Mouse (Mus musculus) MEL (cell line): ENCODE results near the gene Gstt3.

Experiments
- BHLHE40 ChIP-seq: IDR thresholded peaks from 2 replicates; pipeline ENCODE4 v1.6.1; 2012; ENCODE audit warnings: low read depth, mild to moderate bottlenecking, inconsistent platforms, low read length, improper control_type of control experiment, borderline replicate concordance
- CHD2 ChIP-seq: IDR thresholded peaks from 2 replicates; pipeline ENCODE4 v1.6.1; 2011; ENCODE audit warnings: low read length, improper control_type of control experiment
- CTCF ChIP-seq, 3 experiments: IDR thresholded peaks in 2 of 3; conservative IDR thresholded peaks in 1 of 3; 2 replicates each; pipeline ENCODE4 v1.5.1; 2011 to 2012; ENCODE audit warnings: low read length in 3 of 3, low read depth in 2 of 3, mild to moderate bottlenecking in 2 of 3, improper control_type of control experiment in 1 of 3, inconsistent platforms in 1 of 3, mixed read lengths in 1 of 3, moderate library complexity in 1 of 3; ENCODE audit not compliant: control insufficient read depth in 1 of 3, insufficient read depth in 1 of 3, poor library complexity in 1 of 3, severe bottlenecking in 1 of 3
- EP300 ChIP-seq, 2 experiments: IDR thresholded peaks; 2 replicates each; pipeline ENCODE4 v1.6.1; 2011; ENCODE audit warnings: improper control_type of control experiment in 2 of 2, low read length in 2 of 2, low read depth in 1 of 2, mild to moderate bottlenecking in 1 of 2
- MAFK ChIP-seq: IDR thresholded peaks from 2 replicates; pipeline ENCODE4 v1.6.1; 2011; ENCODE audit warnings: low read depth, mild to moderate bottlenecking, low read length, improper control_type of control experiment, borderline replicate concordance
- MAX ChIP-seq: IDR thresholded peaks from 2 replicates; pipeline ENCODE4 v1.6.1; 2011; ENCODE audit warnings: low read length, improper control_type of control experiment
- MEF2A ChIP-seq: IDR thresholded peaks from 2 replicates; pipeline ENCODE4 v1.6.1; 2014; ENCODE audit warnings: low read depth, mild to moderate bottlenecking, inconsistent platforms, low read length, improper control_type of control experiment; ENCODE audit not compliant: poor library complexity, insufficient replicate concordance, severe bottlenecking; ENCODE audit errors: extremely low read depth
- NELFE ChIP-seq: IDR thresholded peaks from 2 replicates; pipeline ENCODE4 v1.6.1; 2011; ENCODE audit warnings: low read depth, low read length, improper control_type of control experiment
- NRF1 ChIP-seq: IDR thresholded peaks from 2 replicates; pipeline ENCODE4 v1.6.1; 2014; ENCODE audit warnings: low read depth, mild to moderate bottlenecking, inconsistent platforms, low read length, improper control_type of control experiment, moderate library complexity; ENCODE audit not compliant: poor library complexity, insufficient read depth, severe bottlenecking
- POLR2A ChIP-seq, 2 experiments: IDR thresholded peaks; 2 replicates each; pipeline ENCODE4 v1.6.1; 2011 to 2012; ENCODE audit warnings: low read length in 2 of 2, mild to moderate bottlenecking in 2 of 2, control low read depth in 1 of 2, improper control_type of control experiment in 1 of 2, low read depth in 1 of 2, moderate library complexity in 1 of 2; ENCODE audit not compliant: control insufficient read depth in 1 of 2, insufficient read depth in 1 of 2, poor library complexity in 1 of 2
- POLR2AphosphoS5 ChIP-seq: IDR thresholded peaks from 2 replicates; pipeline ENCODE4 v1.6.1; 2012; ENCODE audit warnings: low read depth, borderline replicate concordance, mild to moderate bottlenecking, inconsistent platforms, low read length, moderate library complexity, mixed read lengths
- RAD21 ChIP-seq: IDR thresholded peaks from 2 replicates; pipeline ENCODE4 v1.6.1; 2011; ENCODE audit warnings: mild to moderate bottlenecking, low read depth, low read length, improper control_type of control experiment
- ZC3H11A ChIP-seq: IDR thresholded peaks from 2 replicates; pipeline ENCODE4 v1.6.1; 2012; ENCODE audit warnings: low read depth, mild to moderate bottlenecking, inconsistent platforms, low read length, improper control_type of control experiment

DNA sequence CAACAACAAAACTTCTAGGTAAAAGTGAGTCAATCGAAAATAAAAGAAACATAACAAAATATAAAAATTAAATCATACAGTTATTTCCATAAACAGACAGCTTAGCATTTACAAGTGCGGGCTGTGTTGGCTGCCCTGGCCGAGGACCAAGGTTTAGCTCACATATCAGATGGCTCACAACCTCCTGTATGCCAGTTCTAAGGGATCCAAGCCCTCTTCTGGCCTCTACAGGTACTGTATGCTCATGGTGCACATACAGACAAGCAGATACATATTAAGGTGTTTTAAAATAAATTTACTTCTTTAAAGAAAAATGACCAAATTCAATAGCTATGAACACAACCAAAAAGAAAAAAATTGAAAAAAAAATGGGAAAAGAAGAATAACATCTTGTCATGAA lies 20.9 kb downstream of the Gstt3 start:
- TF ChIP-seq RAD21 (no peak), POLR2A (IDR thresholded peaks at IDR 0.05; ENCODE audit: control insufficient read depth in 1 of 2, insufficient read depth in 1 of 2, low read depth in 1 of 2, low read length in 2 of 2, poor library complexity in 1 of 2) (no peak), MAFK (no peak), ZC3H11A (no peak), NELFE (no peak), CHD2 (no peak), BHLHE40 (no peak), NRF1 (no peak), EP300 (IDR thresholded peaks at IDR 0.05; ENCODE audit: low read depth in 1 of 2, low read length in 2 of 2) (no peak), CTCF (IDR thresholded peaks at IDR 0.05 in 2 of 3, conservative IDR thresholded peaks at IDR 0.05 in 1 of 3; ENCODE audit: control insufficient read depth in 1 of 3, insufficient read depth in 1 of 3, low read depth in 2 of 3, low read length in 3 of 3, poor library complexity in 1 of 3, severe bottlenecking in 1 of 3) (peak in 1 of 3 experiments; percentile 13; a peak in 1 of 6 replicates), POLR2AphosphoS5 (no peak), MAX (no peak), MEF2A (no peak)
